Comparison of ENCODE assay signal across 7 mouse cellular contexts in genomic region chr4:47208421-47208991, GRCm38 (mm10). TPM values are rescaled to one million over a fixed set of nuclear protein-coding genes. Genes with fewer than 3 reads are reported as not detected.
DNase-seq lines count a peak whose midpoint lies in the region; ATAC-seq lines count a peak whose summit lies in the region.

No protein-coding gene starts in this region.

- no peaks in the 10 kb centered on the region for H3K36me3 ChIP-seq in forebrain, embryonic 14.5 days (ENCODE audit: control insufficient read depth, insufficient read depth, low read length)
- H3K36me3 ChIP-seq in limb, embryonic 11.5 days (ENCODE audit: control insufficient read depth, insufficient read depth, low read length) = no peaks in the 10 kb centered on the region

- H3K27ac ChIP-seq in forebrain, embryonic 14.5 days (ENCODE audit: low read depth, low read length) = no peak overlapping the region
- no peak overlapping the region for H3K27ac ChIP-seq in limb, embryonic 11.5 days (replicated peaks; ENCODE audit: low read depth, low read length)

- DNase-seq in urinary bladder, postnatal 25 days (ENCODE audit: low spot score) = peak; percentile 8
- DNase-seq in urinary bladder, adult 18-20 months (ENCODE audit: low spot score in 2 of 2) = no peak
- peak; percentile 9 for DNase-seq in forebrain, embryonic 14.5 days (ENCODE audit: low spot score)
- peak; percentile 63 for DNase-seq in limb, embryonic 11.5 days (ENCODE audit: low spot score)
- peak; percentile 22 for DNase-seq in retina, postnatal 1 day
- no peak for DNase-seq in c-Kit-positive CD71-positive TER-119-positive erythroid progenitor cells, embryonic 14.5 days (ENCODE audit: low spot score)
- DNase-seq in right cerebral cortex, adult 2 months (ENCODE audit: low spot score in 2 of 2) = no peak

- ATAC-seq in forebrain, embryonic 14.5 days = peak; percentile 26; the same call in 1 of the 2 replicates
- ATAC-seq in limb, embryonic 11.5 days (ENCODE audit: insufficient number of reproducible peaks, low FRiP score, low TSS enrichment, low read depth) = 0 out of 2 replicates have a peak, but pooled peaks have one; percentile 13

- H3K4me3 ChIP-seq in forebrain, embryonic 14.5 days (ENCODE audit: low read depth, low read length) = peak overlapping the region; percentile 40
- H3K4me3 ChIP-seq in limb, embryonic 11.5 days (ENCODE audit: low read depth, low read length) = peak overlapping the region; percentile 51

- no peaks in the 10 kb centered on the region for H3K9me3 ChIP-seq in forebrain, embryonic 14.5 days (replicated peaks; ENCODE audit: control insufficient read depth, low read length)
- H3K9me3 ChIP-seq in limb, embryonic 11.5 days (ENCODE audit: control insufficient read depth, low read length) = no peaks in the 10 kb centered on the region

- peaks cover 41% of the 10 kb centered on the region for H3K27me3 ChIP-seq in forebrain, embryonic 14.5 days (replicated peaks; ENCODE audit: control insufficient read depth, insufficient read depth, low read length)
- peaks cover 43% of the 10 kb centered on the region for H3K27me3 ChIP-seq in limb, embryonic 11.5 days (ENCODE audit: control insufficient read depth, insufficient read depth, low read length)

- peak overlapping the region; percentile 60 for H3K9ac ChIP-seq in forebrain, embryonic 14.5 days (ENCODE audit: low read length)
- H3K9ac ChIP-seq in limb, embryonic 11.5 days (ENCODE audit: low read length) = peak overlapping the region; percentile 67

- H3K4me1 ChIP-seq in forebrain, embryonic 14.5 days (ENCODE audit: control insufficient read depth, insufficient read depth, low read length) = no peaks in the 10 kb centered on the region
- H3K4me1 ChIP-seq in limb, embryonic 11.5 days (ENCODE audit: control insufficient read depth, insufficient read depth, low read length) = 0 out of 2 replicates have a peak, but pooled peaks cover 4% of the 10 kb centered on the region

- WGBS in forebrain, embryonic 14.5 days = 2% methylated on average over 40 of the region's 40 CpGs
- 2% methylated on average over 40 of the region's 40 CpGs for WGBS in limb, embryonic 11.5 days

- H3K4me2 ChIP-seq in forebrain, embryonic 14.5 days (ENCODE audit: low read length) = peak overlapping the region; percentile 73
- peak overlapping the region; percentile 93 for H3K4me2 ChIP-seq in limb, embryonic 11.5 days (ENCODE audit: low read depth, severe bottlenecking)

RNA-seq across cellular contexts. Expression of gene Col15a1, which starts 0.5 kb away (rescaled TPM):
- 1.9 TPM in 2 replicates for polyA plus RNA-seq in forebrain, embryonic 14.5 days (2014; fragmentation: Nextera tagmentation; extraction: Ambion mirVana)
- polyA plus RNA-seq in limb, embryonic 11.5 days (2014; fragmentation: Nextera tagmentation; extraction: Ambion mirVana) = 8.6 and 8.7 TPM in 2 replicates

Comparison
In these comparisons a context has a peak if more than half of its experiments do, and no peak if none do; other contexts are left out.
1. DNase-seq: peak in urinary bladder, postnatal 25 days (single experiment), forebrain, embryonic 14.5 days (single experiment), limb, embryonic 11.5 days (single experiment) and retina, postnatal 1 day (single experiment); none in urinary bladder, adult 18-20 months (0 of 2), c-Kit-positive CD71-positive TER-119-positive erythroid progenitor cells, embryonic 14.5 days (single experiment) and right cerebral cortex, adult 2 months (0 of 2).